Mouse (Mus musculus) myocyte (in vitro differentiated cells): ENCODE measurements at regions not wholly inside any gene's neighbourhood (a gene's known extent, or its start where the extent isn't known, plus 50 kb on each side); places are given as distances from the start of the nearest gene placed in this dataset.

Experiments used
- CEBPB ChIP-seq: IDR thresholded peaks from 2 replicates; pipeline ENCODE4 v1.6.1; 2011; ENCODE audit warnings: mild to moderate bottlenecking, moderate library complexity; ENCODE audit not compliant: poor library complexity, insufficient read depth, severe bottlenecking
- POLR2A ChIP-seq: IDR thresholded peaks from one replicate; pipeline ENCODE4 v1.6.1; 2011; ENCODE audit warnings: low read depth, mild to moderate bottlenecking, control low read depth, moderate library complexity; ENCODE audit not compliant: insufficient read length
- POLR2AphosphoS2 ChIP-seq: IDR thresholded peaks from one replicate; pipeline ENCODE4 v1.6.1; 2011; ENCODE audit warnings: low read depth, control low read depth; ENCODE audit not compliant: insufficient read length
- TCF12 ChIP-seq: IDR thresholded peaks from one replicate; pipeline ENCODE4 v1.6.1; 2011; ENCODE audit warnings: mild to moderate bottlenecking, control low read depth; ENCODE audit not compliant: poor library complexity, insufficient read depth, severe bottlenecking
- USF1 ChIP-seq: IDR thresholded peaks from one replicate; pipeline ENCODE4 v1.6.1; 2011; ENCODE audit warnings: low read depth, mild to moderate bottlenecking, control low read depth, moderate library complexity

GRCm38 (mm10) chr7:36919413-36919812, 221.5 kb downstream of the Tshz3 start:
- TF ChIP-seq POLR2A = no peak
- TF ChIP-seq CEBPB = no peak
- TF ChIP-seq POLR2AphosphoS2 = no peak
- TF ChIP-seq USF1 = no peak
- no peak for TF ChIP-seq TCF12
